Mouse (Mus musculus): Measurements from ENCODE around the gene Rasgrf1. TPM values are rescaled to one million over a fixed set of nuclear protein-coding genes. Genes with fewer than 3 reads are reported as not detected.

Rasgrf1 gene
- polyA plus RNA-seq, 1 experiment: 6.0 TPM

GRCm38 (mm10) chr9:89879574-89879973, 30.1 kb upstream of the Rasgrf1 start:
- DNase-seq (ENCODE audit: low read depth): peak; percentile 78
- TF ChIP-seq CTCF (IDR thresholded peaks at IDR 0.05; ENCODE audit: borderline replicate concordance, extremely low read depth, insufficient read depth, insufficient read length) (no peak), POLR2A (IDR thresholded peaks at IDR 0.05; ENCODE audit: borderline replicate concordance, extremely low read depth, insufficient read depth, insufficient read length, poor library complexity, severe bottlenecking) (no peak)

GRCm38 (mm10) chr9:89881552-89881951, 28.2 kb upstream of the Rasgrf1 start:
- TF ChIP-seq POLR2A (IDR thresholded peaks at IDR 0.05; ENCODE audit: borderline replicate concordance, extremely low read depth, insufficient read depth, insufficient read length, poor library complexity, severe bottlenecking) (no peak), CTCF (IDR thresholded peaks at IDR 0.05; ENCODE audit: borderline replicate concordance, extremely low read depth, insufficient read depth, insufficient read length) (no peak)
- DNase-seq (ENCODE audit: low read depth): no peak

- peak; percentile 32 for DNase-seq (ENCODE audit: low read depth)
These were observed 27.1 kb upstream of the Rasgrf1 start for GRCm38 (mm10) chr9:89882583-89882982.

GRCm38 (mm10) chr9:89885701-89886218, 23.9 kb upstream of the Rasgrf1 start:
- TF ChIP-seq CTCF (IDR thresholded peaks at IDR 0.05; ENCODE audit: borderline replicate concordance, extremely low read depth, insufficient read depth, insufficient read length): no peak
- TF ChIP-seq POLR2A (IDR thresholded peaks at IDR 0.05; ENCODE audit: borderline replicate concordance, extremely low read depth, insufficient read depth, insufficient read length, poor library complexity, severe bottlenecking): no peak
- no peak for DNase-seq (ENCODE audit: low read depth)

More at GRCm38 (mm10) chr9:89882583-89882982, 27.1 kb upstream of the Rasgrf1 start:
- TF ChIP-seq POLR2A (IDR thresholded peaks at IDR 0.05; ENCODE audit: borderline replicate concordance, extremely low read depth, insufficient read depth, insufficient read length, poor library complexity, severe bottlenecking) (no peak), CTCF (IDR thresholded peaks at IDR 0.05; ENCODE audit: borderline replicate concordance, extremely low read depth, insufficient read depth, insufficient read length) (no peak)

GRCm38 (mm10) chr9:89891534-89892293, 18.0 kb upstream of the Rasgrf1 start:
- DNase-seq (ENCODE audit: low read depth): peak; percentile 74
- TF ChIP-seq POLR2A (IDR thresholded peaks at IDR 0.05; ENCODE audit: borderline replicate concordance, extremely low read depth, insufficient read depth, insufficient read length, poor library complexity, severe bottlenecking) (no peak), CTCF (IDR thresholded peaks at IDR 0.05; ENCODE audit: borderline replicate concordance, extremely low read depth, insufficient read depth, insufficient read length) (no peak)

- DNase-seq (ENCODE audit: low read depth): no peak
- TF ChIP-seq POLR2A (IDR thresholded peaks at IDR 0.05; ENCODE audit: borderline replicate concordance, extremely low read depth, insufficient read depth, insufficient read length, poor library complexity, severe bottlenecking) (no peak), CTCF (IDR thresholded peaks at IDR 0.05; ENCODE audit: borderline replicate concordance, extremely low read depth, insufficient read depth, insufficient read length) (no peak)
These were observed 17.0 kb upstream of the Rasgrf1 start for GRCm38 (mm10) chr9:89892540-89893188.

- peak; percentile 36 for DNase-seq (ENCODE audit: low read depth)
- no peak for TF ChIP-seq POLR2A (IDR thresholded peaks at IDR 0.05; ENCODE audit: borderline replicate concordance, extremely low read depth, insufficient read depth, insufficient read length, poor library complexity, severe bottlenecking)
- TF ChIP-seq CTCF (IDR thresholded peaks at IDR 0.05; ENCODE audit: borderline replicate concordance, extremely low read depth, insufficient read depth, insufficient read length): no peak
These were observed 9.4 kb upstream of the Rasgrf1 start for GRCm38 (mm10) chr9:89900111-89900824.

- DNase-seq (ENCODE audit: low read depth): no peak
- TF ChIP-seq POLR2A (IDR thresholded peaks at IDR 0.05; ENCODE audit: borderline replicate concordance, extremely low read depth, insufficient read depth, insufficient read length, poor library complexity, severe bottlenecking) (no peak), CTCF (IDR thresholded peaks at IDR 0.05; ENCODE audit: borderline replicate concordance, extremely low read depth, insufficient read depth, insufficient read length) (no peak)
These were observed 8.5 kb upstream of the Rasgrf1 start for GRCm38 (mm10) chr9:89901184-89901583.

- DNase-seq (ENCODE audit: low read depth): peak; percentile 42
- no peak for TF ChIP-seq CTCF (IDR thresholded peaks at IDR 0.05; ENCODE audit: borderline replicate concordance, extremely low read depth, insufficient read depth, insufficient read length)
These were observed 6.9 kb upstream of the Rasgrf1 start for GRCm38 (mm10) chr9:89902813-89903212.

GRCm38 (mm10) chr9:89906645-89907044, 3.1 kb upstream of the Rasgrf1 start:
- DNase-seq (ENCODE audit: low read depth): no peak
- TF ChIP-seq POLR2A (IDR thresholded peaks at IDR 0.05; ENCODE audit: borderline replicate concordance, extremely low read depth, insufficient read depth, insufficient read length, poor library complexity, severe bottlenecking): no peak
- TF ChIP-seq CTCF (IDR thresholded peaks at IDR 0.05; ENCODE audit: borderline replicate concordance, extremely low read depth, insufficient read depth, insufficient read length): no peak

- no peak for DNase-seq (ENCODE audit: low read depth)
- TF ChIP-seq POLR2A (IDR thresholded peaks at IDR 0.05; ENCODE audit: borderline replicate concordance, extremely low read depth, insufficient read depth, insufficient read length, poor library complexity, severe bottlenecking) (no peak), CTCF (IDR thresholded peaks at IDR 0.05; ENCODE audit: borderline replicate concordance, extremely low read depth, insufficient read depth, insufficient read length) (no peak)
These were observed 1.8 kb upstream of the Rasgrf1 start for GRCm38 (mm10) chr9:89907941-89908340.
